Mouse (Mus musculus) heart, postnatal 0 days (tissue): Measurements from ENCODE around the gene Poln.

ENCODE experiments used
- CTCF ChIP-seq: IDR thresholded peaks from 2 replicates; pipeline ENCODE4 v1.5.1; 2016; ENCODE audit warnings: antibody characterized with exemption, control low read depth, low read depth
- EP300 ChIP-seq: IDR thresholded peaks from 2 replicates; pipeline ENCODE4 v1.6.1; 2016; ENCODE audit warnings: antibody characterized with exemption, low read depth

- no peak for TF ChIP-seq CTCF
- no peak for TF ChIP-seq EP300
Observed at GRCm38 (mm10) chr5:34165793-34166192, 3.5 kb downstream of the Poln start.
